ENCODE assay signal across 8 mouse cellular contexts in the genomic region with DNA sequence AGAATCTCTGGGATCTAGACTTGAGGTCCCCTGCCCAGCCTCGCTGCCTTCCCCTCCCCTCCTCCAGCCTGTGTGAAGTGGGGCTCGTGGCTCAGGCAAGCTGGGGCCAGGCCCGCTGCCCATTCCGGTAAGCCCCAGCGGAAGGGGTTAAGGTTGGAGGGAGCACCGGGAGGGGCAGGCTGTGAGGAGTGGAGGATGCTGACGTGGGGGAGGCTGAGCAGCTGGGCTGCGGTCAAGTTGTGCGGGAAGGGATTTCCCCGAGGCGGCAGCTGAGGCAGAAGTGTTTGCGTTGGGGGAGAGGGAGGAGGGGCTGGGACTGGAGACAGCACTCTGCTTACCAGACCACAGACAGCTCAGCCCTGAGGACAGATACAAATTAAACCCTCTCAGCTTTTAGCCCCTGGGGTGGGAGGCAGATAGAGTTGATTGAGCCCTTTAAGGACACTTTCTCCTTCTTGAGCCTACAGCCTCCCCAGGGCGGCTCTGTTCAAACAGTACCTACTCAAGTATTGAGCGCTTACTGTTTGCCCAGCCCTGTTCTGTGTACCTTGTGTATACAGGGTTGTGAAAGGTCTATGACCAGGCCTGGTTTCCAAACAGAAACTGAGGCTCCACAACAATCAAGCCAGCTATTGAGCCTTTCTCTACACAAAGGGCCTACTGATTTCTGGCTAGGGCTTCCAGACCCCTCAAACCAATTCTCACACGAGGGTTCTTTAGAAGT. TPM values are rescaled to one million over a fixed set of nuclear protein-coding genes. Genes with fewer than 3 reads are reported as not detected.
DNase-seq lines count a peak whose midpoint lies in the region; ATAC-seq and TF ChIP-seq lines count a peak whose summit lies in the region.

No protein-coding gene starts in this region.

- H3K9ac ChIP-seq in forebrain, embryonic 16.5 days (replicated peaks; ENCODE audit: low read depth, low read length) = no peak overlapping the region; the same call in 1 of the 2 replicates
- no peak overlapping the region for H3K9ac ChIP-seq in hindbrain, embryonic 11.5 days (ENCODE audit: low read depth, low read length)
- peak overlapping the region; percentile 51 for H3K9ac ChIP-seq in liver, embryonic 13.5 days

- ATAC-seq in forebrain, embryonic 16.5 days = peak; percentile 15; the same call in 1 of the 2 replicates
- ATAC-seq in hindbrain, embryonic 11.5 days (ENCODE audit: low FRiP score) = peak; percentile 74
- peak; percentile 66 for ATAC-seq in liver, embryonic 13.5 days (ENCODE audit: low read depth)
- peak; percentile 83 for ATAC-seq in monocyte, adult 5-6 weeks (replicated peaks; ENCODE audit: insufficient number of reproducible peaks, low FRiP score, low TSS enrichment, poor library complexity, severe bottlenecking)

- no peaks in the 10 kb centered on the region for H3K79me3 ChIP-seq in C2C12 (ENCODE audit: low read depth)

- no peaks in the 10 kb centered on the region for H3K27me3 ChIP-seq in C2C12 (ENCODE audit: control insufficient read depth, insufficient read depth, insufficient read length)
- peaks cover 26% of the 10 kb centered on the region for H3K27me3 ChIP-seq in forebrain, embryonic 16.5 days (replicated peaks; ENCODE audit: control insufficient read depth, insufficient read depth, low read length)
- H3K27me3 ChIP-seq in hindbrain, embryonic 11.5 days (ENCODE audit: control insufficient read depth, insufficient read depth, low read length) = peaks cover 24% of the 10 kb centered on the region
- peaks cover 41% of the 10 kb centered on the region for H3K27me3 ChIP-seq in liver, embryonic 13.5 days
- H3K27me3 ChIP-seq in testis, adult 2 months (ENCODE audit: control insufficient read depth, insufficient read depth, low read length) = no peaks in the 10 kb centered on the region

- peak overlapping the region; percentile 18 for H3K4me3 ChIP-seq in C2C12 (ENCODE audit: insufficient read depth, poor library complexity, severe bottlenecking)
- H3K4me3 ChIP-seq in forebrain, embryonic 16.5 days (replicated peaks; ENCODE audit: low read length) = no peak overlapping the region
- no peak overlapping the region for H3K4me3 ChIP-seq in hindbrain, embryonic 11.5 days (ENCODE audit: low read depth, low read length)
- H3K4me3 ChIP-seq in liver, embryonic 13.5 days (replicated peaks) = peak overlapping the region; percentile 42
- H3K4me3 ChIP-seq in testis, adult 2 months (ENCODE audit: control insufficient read depth, low read depth, low read length) = peak overlapping the region; percentile 66

- no peaks in the 10 kb centered on the region for H3K36me3 ChIP-seq in C2C12 (ENCODE audit: control insufficient read depth, insufficient read depth)
- no peaks in the 10 kb centered on the region for H3K36me3 ChIP-seq in forebrain, embryonic 16.5 days (ENCODE audit: control insufficient read depth, insufficient read depth)
- H3K36me3 ChIP-seq in hindbrain, embryonic 11.5 days (ENCODE audit: control insufficient read depth, insufficient read depth, low read length) = no peaks in the 10 kb centered on the region
- peaks cover 6% of the 10 kb centered on the region; the same call in 1 of the 2 replicates for H3K36me3 ChIP-seq in liver, embryonic 13.5 days
- no peaks in the 10 kb centered on the region for H3K36me3 ChIP-seq in testis, adult 2 months (ENCODE audit: control insufficient read depth, insufficient read depth, low read length)

- H3ac ChIP-seq in C2C12 (ENCODE audit: control insufficient read depth, insufficient read length, low read depth) = peak overlapping the region; percentile 50

- 8% methylated on average over 15 of the region's 15 CpGs for WGBS in forebrain, embryonic 16.5 days
- WGBS in hindbrain, embryonic 11.5 days = 5% methylated on average over 15 of the region's 15 CpGs
- 10% methylated on average over 15 of the region's 15 CpGs for WGBS in liver, embryonic 13.5 days (ENCODE audit: insufficient replicate concordance)

- H3K4me2 ChIP-seq in forebrain, embryonic 16.5 days (ENCODE audit: low read length) = peak overlapping the region; percentile 28
- H3K4me2 ChIP-seq in hindbrain, embryonic 11.5 days (replicated peaks; ENCODE audit: low read depth, low read length) = peak overlapping the region; percentile 52
- peak overlapping the region; percentile 58 for H3K4me2 ChIP-seq in liver, embryonic 13.5 days

- no peaks in the 10 kb centered on the region for H3K79me2 ChIP-seq in C2C12 (ENCODE audit: control insufficient read depth, insufficient read depth)

- intact Hi-C loops in left cerebral cortex, postnatal 4 days (cut with DNase I) = no loop called here

- no peak for TF ChIP-seq CTCF in C2C12 (IDR thresholded peaks at IDR 0.05; ENCODE audit: control insufficient read depth, insufficient read depth, insufficient read length)
- TF ChIP-seq CTCF in testis, adult 2 months (IDR thresholded peaks at IDR 0.05; ENCODE audit: control insufficient read depth, insufficient read depth, insufficient replicate concordance, low read depth, low read length) = no peak

- H3K9me3 ChIP-seq in forebrain, embryonic 16.5 days (ENCODE audit: control insufficient read depth, low read length) = peaks cover 2% of the 10 kb centered on the region; the same call in 1 of the 2 replicates
- H3K9me3 ChIP-seq in hindbrain, embryonic 11.5 days (ENCODE audit: control insufficient read depth, low read length) = no peaks in the 10 kb centered on the region
- H3K9me3 ChIP-seq in liver, embryonic 13.5 days (replicated peaks) = 0 out of 2 replicates have a peak, but pooled peaks cover 3% of the 10 kb centered on the region

- DNase-seq in T-cell, adult 2 months (ENCODE audit: low spot score) = peak; percentile 96
- peak; percentile 66 for DNase-seq in hindbrain, embryonic 11.5 days (ENCODE audit: low spot score)
- no peak for DNase-seq in liver, embryonic 13.5 days
- no peak for DNase-seq in left cerebral cortex, postnatal 4 days

- TF ChIP-seq POLR2A in testis, adult 2 months (IDR thresholded peaks at IDR 0.05; ENCODE audit: control insufficient read depth, low read depth, low read length) = no peak

- no peak overlapping the region for H3K27ac ChIP-seq in forebrain, embryonic 16.5 days (ENCODE audit: low read length)
- H3K27ac ChIP-seq in hindbrain, embryonic 11.5 days (ENCODE audit: low read depth, low read length) = no peak overlapping the region
- peak overlapping the region; percentile 75 for H3K27ac ChIP-seq in liver, embryonic 13.5 days
- peak overlapping the region; percentile 71 for H3K27ac ChIP-seq in testis, adult 2 months (ENCODE audit: control insufficient read depth, insufficient read depth, low read depth, low read length)

- peaks cover 20% of the 10 kb centered on the region for H3K4me1 ChIP-seq in forebrain, embryonic 16.5 days (replicated peaks; ENCODE audit: control insufficient read depth, insufficient read depth, low read length)
- peaks cover 7% of the 10 kb centered on the region; the same call in 1 of the 2 replicates for H3K4me1 ChIP-seq in hindbrain, embryonic 11.5 days (replicated peaks; ENCODE audit: control insufficient read depth, insufficient read depth, low read length)
- peaks cover 42% of the 10 kb centered on the region for H3K4me1 ChIP-seq in liver, embryonic 13.5 days (replicated peaks)
- peaks cover 35% of the 10 kb centered on the region for H3K4me1 ChIP-seq in testis, adult 2 months (ENCODE audit: control insufficient read depth, insufficient read depth, low read length)

RNA-seq across cellular contexts. Expression of gene Bcl3, which starts 5.0 kb away (rescaled TPM):
- polyA plus RNA-seq in C2C12 (2012; fragmentation: generic; extraction: Trizol) = 7.8 TPM
- polyA plus RNA-seq in forebrain, embryonic 16.5 days (2015; fragmentation: Nextera tagmentation; extraction: Ambion mirVana) = 0.30 and 0.92 TPM in 2 replicates
- polyA plus RNA-seq in hindbrain, embryonic 11.5 days (2014; fragmentation: Nextera tagmentation; extraction: Ambion mirVana) = 0.26 and 0.33 TPM in 2 replicates
- 3.0 and 3.9 TPM in 2 replicates for polyA plus RNA-seq in liver, embryonic 13.5 days (2015; fragmentation: Nextera tagmentation; extraction: Ambion mirVana)
- total RNA-seq in monocyte, adult 5-6 weeks (2017) = 13.7 to 16.6 TPM (median 13.9 TPM) in 3 replicates
- 4.4 and 5.9 TPM in 2 replicates for polyA plus RNA-seq in testis, adult 2 months (2012; rRNA removed)
- total RNA-seq in left cerebral cortex, postnatal 4 days (2021) = 1 to 10 TPM in 1 of 2 experiments, under 1 TPM in 1; 0.76 to 1.3 TPM

RNA-seq across cellular contexts. Expression of gene Cblc, which starts 20.9 kb away (rescaled TPM):
- polyA plus RNA-seq in C2C12 (2012; fragmentation: generic; extraction: Trizol) = not detected
- polyA plus RNA-seq in forebrain, embryonic 16.5 days (2015; fragmentation: Nextera tagmentation; extraction: Ambion mirVana) = not detected in 2 replicates
- polyA plus RNA-seq in hindbrain, embryonic 11.5 days (2014; fragmentation: Nextera tagmentation; extraction: Ambion mirVana) = 0.59 and 0.63 TPM in 2 replicates
- polyA plus RNA-seq in liver, embryonic 13.5 days (2015; fragmentation: Nextera tagmentation; extraction: Ambion mirVana) = 1.2 and 1.3 TPM in 2 replicates
- not detected in 3 replicates for total RNA-seq in monocyte, adult 5-6 weeks (2017)
- polyA plus RNA-seq in testis, adult 2 months (2012; rRNA removed) = 0.82 TPM in 1 of 2 replicates, not detected in the other
- total RNA-seq in left cerebral cortex, postnatal 4 days (2021) = under 1 TPM in 1 of 2 experiments, not detected in 1; 0.93 TPM

RNA-seq across cellular contexts. Expression of gene Gm19345, which starts 34.3 kb away (rescaled TPM):
- polyA plus RNA-seq in C2C12 (2012; fragmentation: generic; extraction: Trizol) = not detected
- polyA plus RNA-seq in forebrain, embryonic 16.5 days (2015; fragmentation: Nextera tagmentation; extraction: Ambion mirVana) = 8.8 and 11.8 TPM in 2 replicates
- polyA plus RNA-seq in hindbrain, embryonic 11.5 days (2014; fragmentation: Nextera tagmentation; extraction: Ambion mirVana) = 0.17 TPM in 1 of 2 replicates, not detected in the other
- polyA plus RNA-seq in liver, embryonic 13.5 days (2015; fragmentation: Nextera tagmentation; extraction: Ambion mirVana) = not detected in 2 replicates
- total RNA-seq in monocyte, adult 5-6 weeks (2017) = not detected in 3 replicates
- polyA plus RNA-seq in testis, adult 2 months (2012; rRNA removed) = 0.21 and 0.42 TPM in 2 replicates
- 10 to 100 TPM; 14.8 to 15.9 TPM for total RNA-seq in left cerebral cortex, postnatal 4 days (2021)

RNA-seq across cellular contexts. Expression of gene Ceacam16, which starts 43.6 kb away (rescaled TPM):
- not detected for polyA plus RNA-seq in C2C12 (2012; fragmentation: generic; extraction: Trizol)
- polyA plus RNA-seq in forebrain, embryonic 16.5 days (2015; fragmentation: Nextera tagmentation; extraction: Ambion mirVana) = 0.46 and 0.77 TPM in 2 replicates
- not detected in 2 replicates for polyA plus RNA-seq in hindbrain, embryonic 11.5 days (2014; fragmentation: Nextera tagmentation; extraction: Ambion mirVana)
- polyA plus RNA-seq in liver, embryonic 13.5 days (2015; fragmentation: Nextera tagmentation; extraction: Ambion mirVana) = not detected in 2 replicates
- 0.39 TPM in 1 of 3 replicates, not detected in the others for total RNA-seq in monocyte, adult 5-6 weeks (2017)
- polyA plus RNA-seq in testis, adult 2 months (2012; rRNA removed) = 0.32 and 0.37 TPM in 2 replicates
- total RNA-seq in left cerebral cortex, postnatal 4 days (2021) = not detected

RNA-seq across cellular contexts. Expression of gene Bcam, which starts 46.7 kb away (rescaled TPM):
- polyA plus RNA-seq in C2C12 (2012; fragmentation: generic; extraction: Trizol) = 1.7 TPM
- 7.9 and 8.8 TPM in 2 replicates for polyA plus RNA-seq in forebrain, embryonic 16.5 days (2015; fragmentation: Nextera tagmentation; extraction: Ambion mirVana)
- 20.6 and 22.1 TPM in 2 replicates for polyA plus RNA-seq in hindbrain, embryonic 11.5 days (2014; fragmentation: Nextera tagmentation; extraction: Ambion mirVana)
- 7.2 and 7.9 TPM in 2 replicates for polyA plus RNA-seq in liver, embryonic 13.5 days (2015; fragmentation: Nextera tagmentation; extraction: Ambion mirVana)
- total RNA-seq in monocyte, adult 5-6 weeks (2017) = not detected in 3 replicates
- polyA plus RNA-seq in testis, adult 2 months (2012; rRNA removed) = 4.5 and 7.5 TPM in 2 replicates
- total RNA-seq in left cerebral cortex, postnatal 4 days (2021) = 1 to 10 TPM; 6.8 to 7.4 TPM

Comparison
In these comparisons a context has a peak if more than half of its experiments do, and no peak if none do; other contexts are left out.
1. H3K4me3 ChIP-seq: peak in C2C12 (single experiment), liver, embryonic 13.5 days (single experiment) and testis, adult 2 months (single experiment); none in forebrain, embryonic 16.5 days (single experiment) and hindbrain, embryonic 11.5 days (single experiment).
2. DNase-seq: peak in T-cell, adult 2 months (single experiment) and hindbrain, embryonic 11.5 days (single experiment); none in liver, embryonic 13.5 days (single experiment) and left cerebral cortex, postnatal 4 days (single experiment).
3. ATAC-seq: peak in every context shown above with its lines; median percentile 83 in monocyte, adult 5-6 weeks; 74 in hindbrain, embryonic 11.5 days; 66 in liver, embryonic 13.5 days; 15 in forebrain, embryonic 16.5 days.
4. H3K27ac ChIP-seq: peak in liver, embryonic 13.5 days (single experiment) and testis, adult 2 months (single experiment); none in forebrain, embryonic 16.5 days (single experiment) and hindbrain, embryonic 11.5 days (single experiment).
5. Peak in every context shown above with its lines, with median percentiles within 50 percentile points of each other: H3K4me2 ChIP-seq.